21 mouse cellular contexts compared by ENCODE assay signal in genomic region chr16:45018868-45019267, GRCm38 (mm10).
DNase-seq lines count a peak whose midpoint lies in the region; ATAC-seq and TF ChIP-seq lines count a peak whose summit lies in the region.
"Had no signal": no experiment of that assay in that cellular context is flagged by ENCODE, and none has a peak within 500 bp of the region (broad histone marks: within the 10 kb centered on the region; RNA-seq: fewer than 3 reads in every experiment).

No protein-coding gene starts in this region.

- intact Hi-C loops in gastrocnemius, adult 2 months (cut with DNase I) = no loop called here

- H3K4me3 ChIP-seq in gastrocnemius, adult 2 months = no peak overlapping the region
- no peak overlapping the region for H3K4me3 ChIP-seq in lung, adult 2 months (replicated peaks; ENCODE audit: extremely low read depth, low read depth, low read length)
- H3K4me3 ChIP-seq: embryonic facial prominence, embryonic 12.5 days; forebrain, embryonic 15.5 days; heart, adult 2 months; heart, embryonic 15.5 days; hindbrain, embryonic 15.5 days; intestine, embryonic 15.5 days had no signal

- no peak for TF ChIP-seq POLR2A in lung, adult 2 months (IDR thresholded peaks at IDR 0.05; ENCODE audit: borderline replicate concordance, extremely low read depth, low read depth, low read length)

- WGBS in lung, adult 2 months = 67% methylated on average over 2 of the region's 2 CpGs

- ATAC-seq in CD4-positive, CD25-positive, alpha-beta regulatory T cell, adult 4 months = peak; percentile 19
- peak; percentile 15 to 52; a peak in 1 of 4 replicates for ATAC-seq in hematopoietic stem cell, adult 5-6 weeks (replicated peaks in 1 of 2; ENCODE audit: insufficient read depth in 1 of 2, low FRiP score in 2 of 2, low TSS enrichment in 1 of 2, low read depth in 1 of 2, poor library complexity in 2 of 2, severe bottlenecking in 2 of 2)
- peak; percentile 57 for ATAC-seq in megakaryocyte, adult 5-6 weeks (ENCODE audit: poor library complexity, severe bottlenecking)
- ATAC-seq: forebrain, embryonic 15.5 days; intestine, embryonic 15.5 days had no signal

- TF ChIP-seq CTCF in gastrocnemius, adult 2 months (IDR thresholded peaks at IDR 0.05) = no peak
- no peak for TF ChIP-seq CTCF in lung, adult 2 months (IDR thresholded peaks at IDR 0.05; ENCODE audit: insufficient read depth, low read length)

- no peak overlapping the region for H3K27ac ChIP-seq in gastrocnemius, adult 2 months
- H3K27ac ChIP-seq: embryonic facial prominence, embryonic 12.5 days; forebrain, embryonic 15.5 days; heart, adult 2 months; heart, embryonic 15.5 days; hindbrain, embryonic 15.5 days; intestine, embryonic 15.5 days had no signal

- DNase-seq in CD4-positive helper T cell, adult 2 months (ENCODE audit: low read depth, low spot score) = peak; percentile 68
- no peak for DNase-seq in gastrocnemius, adult 2 months
- DNase-seq in lung, adult 2 months = no peak
- DNase-seq in urinary bladder, postnatal 10 days (ENCODE audit: low spot score) = no peak
- DNase-seq in frontal cortex, postnatal 14 days (ENCODE audit: low spot score in 2 of 2) = no peak
- DNase-seq: adrenal gland, adult 8-10 months; adrenal gland, postnatal 36 days; B cell, adult 2 months; cerebellum, adult 2 months; cerebellum, postnatal 14 days; gastrocnemius, postnatal 25 days; heart, adult 2 months; heart, postnatal 14 days had no signal

- no peaks in the 10 kb centered on the region; the same call in 1 of the 2 replicates for H3K4me1 ChIP-seq in lung, adult 2 months (ENCODE audit: control insufficient read depth, insufficient read depth, low read length)
- H3K4me1 ChIP-seq: embryonic facial prominence, embryonic 12.5 days; forebrain, embryonic 15.5 days; heart, embryonic 15.5 days; hindbrain, embryonic 15.5 days; intestine, embryonic 15.5 days had no signal
